Mouse (Mus musculus) intestine, embryonic 14.5 days (tissue): ENCODE results near the gene Dclk3. TPM values are rescaled to one million over a fixed set of nuclear protein-coding genes. Genes with fewer than 3 reads are reported as not detected.

Source experiments
- ATAC-seq: fragments of 200-750 bp; cut with Nextera tagmentation; replicated peaks from 2 replicates; pipeline ENCODE4 v1.8.0; 2017; ENCODE audit warnings: low read depth, moderate number of reproducible peaks, moderate TSS enrichment, moderate library complexity; ENCODE audit not compliant: low FRiP score, low TSS enrichment
- DNase-seq: peaks from one replicate; pipeline ENCODE4 v3.0.0-alpha.2; 2018; ENCODE audit warnings: low spot score
- H3K27ac ChIP-seq: fragments of 300-500 bp; sonication (generic); 2 replicates; pipeline ENCODE4 v1.5.1; 2014; ENCODE audit warnings: low read depth, mild to moderate bottlenecking, control low read depth
- H3K27me3 ChIP-seq: fragments of 300-500 bp; sonication (generic); replicated peaks from 2 replicates; pipeline ENCODE4 v1.6.1; 2014; ENCODE audit warnings: low read length, control low read depth; ENCODE audit not compliant: control insufficient read depth, insufficient read depth
- H3K36me3 ChIP-seq: fragments of 300-500 bp; sonication (generic); 2 replicates; pipeline ENCODE4 v1.6.1; 2014; ENCODE audit warnings: low read length, control low read depth; ENCODE audit not compliant: control insufficient read depth, insufficient read depth
- H3K4me1 ChIP-seq: fragments of 300-500 bp; sonication (generic); replicated peaks from 2 replicates; pipeline ENCODE4 v1.6.1; 2014; ENCODE audit warnings: low read length, control low read depth, mixed read lengths; ENCODE audit not compliant: control insufficient read depth, insufficient read depth
- H3K4me2 ChIP-seq: fragments of 300-500 bp; sonication (generic); 2 replicates; pipeline ENCODE4 v1.6.1; 2014; ENCODE audit warnings: low read length
- H3K4me3 ChIP-seq: fragments of 300-500 bp; sonication (generic); 2 replicates; pipeline ENCODE4 v1.5.1; 2014; ENCODE audit warnings: low read depth, low read length, control low read depth, mixed read lengths
- H3K9ac ChIP-seq: fragments of 300-500 bp; sonication (generic); 2 replicates; pipeline ENCODE4 v1.6.1; 2014; ENCODE audit warnings: mild to moderate bottlenecking, low read length
- H3K9me3 ChIP-seq: fragments of 300-500 bp; sonication (generic); 2 replicates; pipeline ENCODE4 v1.6.1; 2016; ENCODE audit warnings: low read length, control low read depth; ENCODE audit not compliant: control insufficient read depth
- WGBS: fragments of 180-500 bp; shearing (Covaris S2); extraction: QIAGEN DNeasy Blood & Tissue Kit; methylation state at CpG from one replicate; pipeline ENCODE4 v1.1.7; 2014; 5-methylcytosine and 5-hydroxymethylcytosine counted together
- polyA plus RNA-seq: library from polyadenylated mRNA; unstranded; fragments of >200 nt; fragmentation: Nextera tagmentation; extraction: Ambion mirVana; gene quantifications from 2 replicates; pipeline ENCODE4 v1.2.1, GENCODE M21; 2014

Dclk3 gene
- polyA plus RNA-seq, 1 experiment from 2014 or later: 0.38 TPM

DNA sequence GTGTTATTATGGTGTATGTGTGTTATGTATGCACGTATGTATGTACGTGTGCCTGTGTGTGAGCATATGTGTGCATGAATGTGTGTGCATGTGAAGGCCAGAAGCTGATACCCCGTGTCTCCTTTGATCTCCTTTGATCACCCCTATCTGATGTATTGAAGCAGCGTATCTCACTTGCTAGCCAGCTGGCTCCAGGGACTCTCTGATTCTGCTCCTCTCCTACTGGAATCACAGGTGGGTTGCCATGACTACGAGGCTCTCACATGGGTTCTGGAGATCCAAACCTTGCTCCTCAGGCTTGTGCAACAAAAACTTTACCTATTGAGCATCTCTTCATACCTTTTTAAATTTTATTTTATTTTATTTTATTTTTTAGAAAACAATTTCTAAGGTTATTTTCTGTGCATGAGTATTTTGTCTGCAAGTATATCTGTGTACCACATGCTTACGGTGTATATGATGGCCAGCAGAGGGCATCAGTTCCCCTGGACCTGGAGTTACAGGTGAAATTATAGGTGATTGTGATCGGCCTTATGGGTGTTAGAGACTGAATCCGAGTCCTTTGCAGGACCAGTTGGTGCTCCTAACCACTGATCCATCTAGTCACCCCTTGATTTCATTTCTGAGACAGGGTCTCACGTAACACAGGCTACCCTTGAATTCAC, 10.9 kb upstream of the Dclk3 start:
- H3K9me3 ChIP-seq: no peaks in the 10 kb centered on the region
- no peak overlapping the region for H3K9ac ChIP-seq
- whole genome bisulfite sequencing: 88% methylated on average over 9 of the region's 9 CpGs
- no peaks in the 10 kb centered on the region for H3K36me3 ChIP-seq
- no peak overlapping the region for H3K27ac ChIP-seq
- H3K4me3 ChIP-seq: no peak overlapping the region
- H3K4me1 ChIP-seq: no peaks in the 10 kb centered on the region
- ATAC-seq (no peak), DNase-seq (no peak)
- no peak overlapping the region for H3K4me2 ChIP-seq
- H3K27me3 ChIP-seq: no peaks in the 10 kb centered on the region

- H3K36me3 ChIP-seq: no peaks in the 10 kb centered on the region
These were observed 10.1 kb upstream of the Dclk3 start for GRCm38 (mm10) chr9:111428698-111429362.

GRCm38 (mm10) chr9:111429363-111429750, 9.5 kb upstream of the Dclk3 start:
- no peaks in the 10 kb centered on the region for H3K4me1 ChIP-seq

More at GRCm38 (mm10) chr9:111428698-111429362, 10.1 kb upstream of the Dclk3 start:
- Histone ChIP-seq H3K27me3 (no peaks in the 10 kb centered on the region), H3K9me3 (no peaks in the 10 kb centered on the region), H3K27ac (no peak overlapping the region), H3K9ac (no peak overlapping the region), H3K4me2 (no peak overlapping the region), H3K4me3 (no peak overlapping the region), H3K4me1 (no peaks in the 10 kb centered on the region)
- DNase-seq: no peak
- WGBS: 62% methylated on average over 8 of the region's 8 CpGs
- no peak for ATAC-seq

DNA sequence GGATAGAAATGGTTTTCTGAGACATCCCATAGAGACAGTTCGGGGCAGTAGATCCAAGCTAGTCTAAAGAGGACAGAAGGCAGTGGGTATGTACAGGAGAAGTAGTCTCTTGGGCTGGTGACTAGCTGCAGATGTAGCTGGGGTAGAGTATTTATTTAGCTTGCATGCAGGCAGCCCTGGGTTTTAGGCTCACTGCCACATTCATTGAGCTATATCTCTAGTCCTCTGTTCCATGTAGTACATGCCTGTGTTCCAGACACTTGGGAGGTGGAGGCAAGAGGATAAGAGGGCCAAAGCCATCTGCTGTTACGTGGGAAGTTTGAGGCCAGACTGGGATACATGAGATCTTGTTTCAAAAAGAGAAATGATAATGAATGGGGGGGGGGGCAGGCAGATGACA, 3.5 kb upstream of the Dclk3 start:
- DNase-seq: no peak
- Histone ChIP-seq H3K36me3 (no peaks in the 10 kb centered on the region), H3K9ac (no peak overlapping the region), H3K27ac (no peak overlapping the region), H3K9me3 (no peaks in the 10 kb centered on the region), H3K4me1 (no peaks in the 10 kb centered on the region), H3K4me2 (no peak overlapping the region), H3K27me3 (peaks cover 21% of the 10 kb centered on the region), H3K4me3 (no peak overlapping the region)
- no peak for ATAC-seq
- 91% methylated on average over 2 of the region's 2 CpGs for WGBS

More at GRCm38 (mm10) chr9:111429363-111429750, 9.5 kb upstream of the Dclk3 start:
- H3K4me2 ChIP-seq: no peak overlapping the region
- H3K36me3 ChIP-seq: no peaks in the 10 kb centered on the region
- ATAC-seq (no peak), DNase-seq (no peak)
- H3K9me3 ChIP-seq: no peaks in the 10 kb centered on the region
- no peaks in the 10 kb centered on the region for H3K27me3 ChIP-seq
- H3K4me3 ChIP-seq: no peak overlapping the region
- no peak overlapping the region for H3K27ac ChIP-seq
- H3K9ac ChIP-seq: no peak overlapping the region
- WGBS: 33% methylated on average over 2 of the region's 2 CpGs

GRCm38 (mm10) chr9:111439836-111440201, 938 bp downstream of the Dclk3 start:
- DNase-seq (no peak), ATAC-seq (no peak)
- Histone ChIP-seq H3K9me3 (no peaks in the 10 kb centered on the region), H3K27ac (no peak overlapping the region), H3K4me3 (0 out of 2 replicates have a peak overlapping the region, but pooled peaks have one; percentile 45), H3K4me2 (no peak overlapping the region), H3K27me3 (peaks cover 21% of the 10 kb centered on the region), H3K9ac (no peak overlapping the region), H3K4me1 (no peaks in the 10 kb centered on the region), H3K36me3 (no peaks in the 10 kb centered on the region)
- WGBS: 48% methylated on average over 8 of the region's 8 CpGs

DNA sequence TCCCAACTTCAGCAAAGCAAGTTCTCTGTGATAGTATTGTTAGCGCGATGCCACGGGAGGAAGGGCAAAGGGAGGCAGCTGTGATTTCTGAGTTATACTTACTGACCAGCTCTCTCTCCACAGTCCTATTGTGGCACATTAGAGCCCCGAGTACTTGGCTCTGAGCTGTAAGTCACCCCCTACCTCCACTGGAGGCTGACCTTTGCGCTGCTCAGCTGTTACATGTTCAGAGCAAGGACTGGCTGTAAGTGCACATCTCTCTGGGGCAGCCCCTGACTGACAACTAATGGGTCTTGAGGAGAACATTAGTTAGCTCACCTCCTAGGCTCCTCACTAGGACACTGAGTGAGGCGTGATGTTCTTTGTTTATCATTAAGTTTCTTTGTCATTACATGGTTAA, 1.6 kb downstream of the Dclk3 start:
- 89% methylated on average over 6 of the region's 6 CpGs for WGBS
- ATAC-seq: no peak
- no peaks in the 10 kb centered on the region for H3K36me3 ChIP-seq

GRCm38 (mm10) chr9:111441151-111441550, 2.3 kb downstream of the Dclk3 start:
- H3K9ac ChIP-seq: no peak overlapping the region
- H3K36me3 ChIP-seq: no peaks in the 10 kb centered on the region
- DNase-seq (no peak), ATAC-seq (no peak)
- 93% methylated on average over 2 of the region's 2 CpGs for WGBS
- H3K9me3 ChIP-seq: no peaks in the 10 kb centered on the region
- peaks cover 21% of the 10 kb centered on the region for H3K27me3 ChIP-seq
- no peak overlapping the region for H3K4me3 ChIP-seq
- H3K4me1 ChIP-seq: no peaks in the 10 kb centered on the region
- no peak overlapping the region for H3K27ac ChIP-seq
- no peak overlapping the region for H3K4me2 ChIP-seq

More for the DNA sequence above, 1.6 kb downstream of the Dclk3 start:
- Histone ChIP-seq H3K4me2 (no peak overlapping the region), H3K27ac (no peak overlapping the region), H3K4me3 (no peak overlapping the region), H3K9ac (no peak overlapping the region), H3K27me3 (peaks cover 21% of the 10 kb centered on the region), H3K9me3 (no peaks in the 10 kb centered on the region), H3K4me1 (no peaks in the 10 kb centered on the region)
- no peak for DNase-seq

GRCm38 (mm10) chr9:111446204-111446603, 7.3 kb downstream of the Dclk3 start:
- DNase-seq (no peak), ATAC-seq (no peak)
- Histone ChIP-seq H3K9ac (no peak overlapping the region), H3K9me3 (no peaks in the 10 kb centered on the region), H3K4me2 (no peak overlapping the region), H3K4me3 (no peak overlapping the region), H3K27me3 (no peaks in the 10 kb centered on the region), H3K27ac (no peak overlapping the region), H3K36me3 (no peaks in the 10 kb centered on the region), H3K4me1 (no peaks in the 10 kb centered on the region)
- WGBS: 72% methylated on average over 2 of the region's 2 CpGs

DNA sequence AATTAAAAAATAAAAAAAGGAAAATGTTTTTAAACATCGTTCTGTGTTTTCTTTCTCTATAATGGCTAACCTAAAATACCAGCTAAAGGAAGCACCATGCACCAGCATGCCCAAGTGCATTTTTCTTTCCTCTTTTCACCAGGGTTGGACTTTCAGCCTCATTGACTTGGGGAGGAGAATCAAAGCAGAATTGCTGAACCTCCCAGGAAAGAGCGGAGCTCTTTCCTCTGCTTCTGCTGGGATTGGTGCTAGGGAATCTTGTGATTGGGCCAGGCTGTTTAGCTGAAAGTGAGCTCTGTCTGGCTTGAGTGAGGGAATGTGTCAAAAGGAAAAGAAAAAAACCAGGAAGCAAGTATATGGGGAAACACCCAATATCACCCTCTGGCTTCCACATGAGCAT, 10.1 kb downstream of the Dclk3 start:
- Histone ChIP-seq H3K27me3 (no peaks in the 10 kb centered on the region), H3K4me2 (no peak overlapping the region), H3K9me3 (no peaks in the 10 kb centered on the region), H3K9ac (no peak overlapping the region), H3K4me3 (no peak overlapping the region), H3K4me1 (no peaks in the 10 kb centered on the region), H3K27ac (no peak overlapping the region), H3K36me3 (no peaks in the 10 kb centered on the region)
- ATAC-seq: no peak
- 74% methylated on average over 2 of the region's 2 CpGs for WGBS
- no peak for DNase-seq
